Mouse (Mus musculus) hindbrain, postnatal 0 days (tissue): ENCODE data around the gene Pdik1l. TPM values are rescaled to one million over a fixed set of nuclear protein-coding genes. Genes with fewer than 3 reads are reported as not detected.

Experiments
- ATAC-seq: fragments of 200-750 bp; cut with Nextera tagmentation; 2 replicates; pipeline ENCODE4 v1.8.0; 2017; ENCODE audit warnings: mild to moderate bottlenecking, moderate TSS enrichment, moderate library complexity
- DNase-seq: peaks from one replicate; pipeline ENCODE4 v3.0.0-alpha.2; 2015; ENCODE audit warnings: low spot score
- H3K27ac ChIP-seq: fragments of 300-500 bp; sonication (generic); 2 replicates; pipeline ENCODE4 v1.5.1; 2014; ENCODE audit warnings: mild to moderate bottlenecking
- H3K27me3 ChIP-seq: fragments of 300-500 bp; sonication (generic); 2 replicates; pipeline ENCODE4 v1.6.1; 2014; ENCODE audit warnings: low read length, mixed read lengths; ENCODE audit not compliant: insufficient read depth
- H3K36me3 ChIP-seq: fragments of 300-500 bp; sonication (generic); 2 replicates; pipeline ENCODE4 v1.6.1; 2014; ENCODE audit warnings: low read length, mixed read lengths; ENCODE audit not compliant: insufficient read depth
- H3K4me1 ChIP-seq: fragments of 300-500 bp; sonication (generic); 2 replicates; pipeline ENCODE4 v1.6.1; 2014; ENCODE audit warnings: antibody characterized with exemption, low read length, mixed read lengths; ENCODE audit not compliant: insufficient read depth
- H3K4me2 ChIP-seq: fragments of 300-500 bp; sonication (generic); 2 replicates; pipeline ENCODE4 v1.6.1; 2014; ENCODE audit warnings: low read depth, mild to moderate bottlenecking, low read length, moderate library complexity, mixed read lengths
- H3K4me3 ChIP-seq: fragments of 300-500 bp; sonication (generic); 2 replicates; pipeline ENCODE4 v1.5.1; 2014; ENCODE audit warnings: low read length
- H3K9ac ChIP-seq: fragments of 300-500 bp; sonication (generic); replicated peaks from 2 replicates; pipeline ENCODE4 v1.6.1; 2014; ENCODE audit warnings: mild to moderate bottlenecking, low read length, moderate library complexity, mixed read lengths
- H3K9me3 ChIP-seq: fragments of 300-500 bp; sonication (generic); 2 replicates; pipeline ENCODE4 v1.6.1; 2016; ENCODE audit warnings: low read length, mixed read lengths
- CTCF ChIP-seq: IDR thresholded peaks from 2 replicates; pipeline ENCODE4 v1.5.1; 2016; ENCODE audit warnings: antibody characterized with exemption, control low read depth, low read depth
- WGBS: fragments of 180-500 bp; shearing (Covaris S2); extraction: QIAGEN DNeasy Blood & Tissue Kit; methylation state at CpG from one replicate; pipeline ENCODE4 v1.1.7; 2014; 5-methylcytosine and 5-hydroxymethylcytosine counted together
- polyA plus RNA-seq: library from polyadenylated mRNA; unstranded; fragments of >200 nt; fragmentation: Nextera tagmentation; extraction: Ambion mirVana; gene quantifications from 2 replicates; pipeline ENCODE4 v1.2.1, GENCODE M21; 2015
- total RNA-seq: library from RNA; depleted of rRNA; stranded (reverse); fragments of >200 nt; gene quantifications from 2 replicates; pipeline ENCODE4 v1.2.3, GENCODE M21; 2014

The Pdik1l gene
- total and polyA plus RNA-seq, 2 experiments from 2014 or later = 24.8 to 35.2 TPM

GRCm38 (mm10) chr4:134250116-134250929 lies 37.4 kb downstream of the Pdik1l start:
- no peaks in the 10 kb centered on the region for H3K9me3 ChIP-seq
- no peak for DNase-seq
- H3K4me1 ChIP-seq = peaks cover 17% of the 10 kb centered on the region
- ATAC-seq = no peak
- H3K36me3 ChIP-seq = no peaks in the 10 kb centered on the region
- TF ChIP-seq CTCF = no peak
- 5% methylated on average over 27 of the region's 27 CpGs for WGBS
- peaks cover 15% of the 10 kb centered on the region for H3K27me3 ChIP-seq
- H3K4me3 ChIP-seq = peak overlapping the region; percentile 52
- H3K27ac ChIP-seq = no peak overlapping the region
- peak overlapping the region; percentile 68 for H3K4me2 ChIP-seq
- peak overlapping the region; percentile 64; the same call in 1 of the 2 replicates for H3K9ac ChIP-seq

GRCm38 (mm10) chr4:134249651-134250050 lies 38.0 kb downstream of the Pdik1l start:
- peak; percentile 83 for DNase-seq
- H3K9ac ChIP-seq = 0 out of 2 replicates have a peak overlapping the region, but pooled peaks have one; percentile 28
- peak overlapping the region; percentile 52 for H3K4me3 ChIP-seq
- H3K27ac ChIP-seq = no peak overlapping the region
- peaks cover 19% of the 10 kb centered on the region for H3K4me1 ChIP-seq
- peak; percentile 76 for TF ChIP-seq CTCF
- H3K9me3 ChIP-seq = no peaks in the 10 kb centered on the region
- peak; percentile 21; the same call in 1 of the 2 replicates for ATAC-seq
- H3K36me3 ChIP-seq = no peaks in the 10 kb centered on the region
- peaks cover 15% of the 10 kb centered on the region for H3K27me3 ChIP-seq
- peak overlapping the region; percentile 68 for H3K4me2 ChIP-seq
- 1% methylated on average over 29 of the region's 30 CpGs for WGBS

- H3K27ac ChIP-seq = peak within 1 kb of the TSS; percentile 54; the same call in 1 of the 2 replicates
- H3K9ac ChIP-seq = peak within 1 kb of the TSS; percentile 71; the same call in 1 of the 2 replicates
Observed at GRCm38 (mm10) chr4:134246719-134247258, 40.9 kb downstream of the Pdik1l start, which contains the start of gene Gm30191. Gm30191 (plus strand) TSS chr4:134246935.

GRCm38 (mm10) chr4:134246256-134246655 lies 41.4 kb downstream of the Pdik1l start:
- no peak for TF ChIP-seq CTCF
- no peak overlapping the region; the same call in 1 of the 2 replicates for H3K9ac ChIP-seq
- H3K27me3 ChIP-seq = no peaks in the 10 kb centered on the region
- H3K4me2 ChIP-seq = no peak overlapping the region
- H3K4me3 ChIP-seq = no peak overlapping the region
- H3K9me3 ChIP-seq = no peaks in the 10 kb centered on the region
- H3K36me3 ChIP-seq = no peaks in the 10 kb centered on the region
- no peak for ATAC-seq
- peak overlapping the region; percentile 54; the same call in 1 of the 2 replicates for H3K27ac ChIP-seq
- H3K4me1 ChIP-seq = peaks cover 23% of the 10 kb centered on the region
- peak; percentile 74 for DNase-seq
- WGBS = 16% methylated on average over 4 of the region's 4 CpGs

More at GRCm38 (mm10) chr4:134246719-134247258, 40.9 kb downstream of the Pdik1l start, which contains the start of gene Gm30191:
- Histone ChIP-seq H3K4me3 (peak within 1 kb of the TSS; percentile 72), H3K9me3 (no peaks in the 10 kb centered on the region), H3K27me3 (peaks cover under 1% of the 10 kb centered on the region; the same call in 1 of the 2 replicates), H3K4me1 (peaks cover 23% of the 10 kb centered on the region), H3K4me2 (peak within 1 kb of the TSS; percentile 88), H3K36me3 (no peaks in the 10 kb centered on the region)
- DNase-seq (peak; percentile 28), ATAC-seq (no peak)
- 43% methylated on average over 7 of the region's 7 CpGs for WGBS
- TF ChIP-seq CTCF = no peak

- Histone ChIP-seq H3K4me1 (peaks cover 15% of the 10 kb centered on the region), H3K27ac (peak within 1 kb of the TSS; percentile 54; the same call in 1 of the 2 replicates), H3K36me3 (no peaks in the 10 kb centered on the region), H3K4me2 (peak within 1 kb of the TSS; percentile 88), H3K9ac (peak within 1 kb of the TSS; percentile 71), H3K4me3 (peak within 1 kb of the TSS; percentile 72), H3K27me3 (no peaks in the 10 kb centered on the region), H3K9me3 (no peaks in the 10 kb centered on the region)
- peak; percentile 96 for DNase-seq
- under 1% methylated on average over 60 of the region's 60 CpGs for WGBS
- TF ChIP-seq CTCF = peak; percentile 83
- peak; percentile 85 for ATAC-seq
Observed at GRCm38 (mm10) chr4:134245148-134245843, 42.4 kb downstream of the Pdik1l start, which contains the start of gene Zfp593. Zfp593 (minus strand) TSS chr4:134245592.
